ENCODE assay signal across 11 mouse cellular contexts in the genomic region with DNA sequence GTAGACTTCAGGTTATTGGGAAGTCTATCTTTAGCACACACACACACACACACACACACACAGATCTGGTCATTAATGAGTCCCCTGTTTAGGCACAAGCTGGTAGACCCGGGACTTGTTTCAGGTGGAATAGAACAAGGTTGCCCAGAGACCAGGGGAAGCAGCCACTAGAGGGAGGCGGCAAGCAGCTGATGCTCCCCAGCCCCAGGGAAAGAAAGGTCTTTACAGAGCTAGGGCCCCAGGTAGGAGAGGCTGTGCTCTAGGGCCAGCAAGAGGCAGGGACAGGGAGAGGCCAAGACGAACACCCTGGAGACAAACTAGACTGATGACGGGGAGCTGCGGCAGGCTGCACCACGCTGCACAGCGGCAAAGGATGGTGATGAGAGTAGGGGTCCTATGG.
A peak's percentile ranks its signal among the peaks of the same experiment; 100 is the strongest.
DNase-seq lines count a peak whose midpoint lies in the region; ATAC-seq and TF ChIP-seq lines count a peak whose summit lies in the region.
"Had no signal": no experiment of that assay in that cellular context is flagged by ENCODE, and none has a peak within 500 bp of the region (broad histone marks: within the 10 kb centered on the region; RNA-seq: fewer than 3 reads in every experiment).

No protein-coding gene starts in this region.

- no peaks in the 10 kb centered on the region for H3K36me3 ChIP-seq in E14TG2a.4 (ENCODE audit: insufficient read depth, low read length)

- H3K9me3 ChIP-seq in E14TG2a.4 (ENCODE audit: low read length): no peaks in the 10 kb centered on the region
- H3K9me3 ChIP-seq: limb, embryonic 15.5 days; stomach, embryonic 15.5 days had no signal

- ATAC-seq in megakaryocyte progenitor cell, adult 5-6 weeks (replicated peaks; ENCODE audit: poor library complexity): peak; percentile 43
- ATAC-seq: midbrain, embryonic 16.5 days had no signal

- peak; percentile 92 for DNase-seq in heart, adult 11 months
- DNase-seq in heart, postnatal 36 days: no peak
- no peak for DNase-seq in left cerebral cortex, adult 2 months (ENCODE audit: extremely low spot score in 1 of 2, low spot score in 2 of 2)
- DNase-seq in left cerebral cortex, adult 18-20 months (ENCODE audit: low spot score in 2 of 2): no peak
- DNase-seq in layer of hippocampus, postnatal 10 days (ENCODE audit: low spot score in 2 of 2): no peak
- DNase-seq in adrenal gland, postnatal 25 days: no peak

- TF ChIP-seq CTCF in left cerebral cortex, adult 2 months (IDR thresholded peaks at IDR 0.05): peak; percentile 50
- TF ChIP-seq CTCF in E14TG2a.4 (conservative IDR thresholded peaks at IDR 0.05; ENCODE audit: low read length): 0 out of 2 replicates have a peak, but pooled peaks have one; percentile 13

- intact Hi-C loops in heart, postnatal 36 days (cut with DNase I): loop anchor here (2.0 kb wide), 1 partner anchor 27 kb away; no protein-coding TSS in a partner anchor
- intact Hi-C loops in left cerebral cortex, adult 2 months (cut with DNase I): no loop called here

- no peak overlapping the region for H3K4me3 ChIP-seq in left cerebral cortex, adult 2 months
- H3K4me3 ChIP-seq in E14TG2a.4 (replicated peaks; ENCODE audit: low read length): no peak overlapping the region
- H3K4me3 ChIP-seq: limb, embryonic 15.5 days; stomach, embryonic 15.5 days had no signal

- peaks cover 16% of the 10 kb centered on the region for H3K4me1 ChIP-seq in E14TG2a.4 (replicated peaks; ENCODE audit: low read depth, low read length)
- H3K4me1 ChIP-seq: limb, embryonic 15.5 days; stomach, embryonic 15.5 days had no signal

- peaks cover 10% of the 10 kb centered on the region; the same call in 1 of the 2 replicates for H3K27me3 ChIP-seq in E14TG2a.4 (ENCODE audit: insufficient read depth, low read length)
- H3K27me3 ChIP-seq: limb, embryonic 15.5 days; stomach, embryonic 15.5 days had no signal

- no peak overlapping the region for H3K27ac ChIP-seq in left cerebral cortex, adult 2 months
- H3K27ac ChIP-seq: stomach, embryonic 15.5 days had no signal
